Mouse (Mus musculus): ENCODE measurements around the gene H60c.
"Not testable (repeated sequence)": the region's sequence is repeated elsewhere in the genome, so short reads cannot be mapped to it uniquely, and the experiment has no call there.

Gene H60c

GRCm38 (mm10) chr10:3267671-3268070 lies at the start of gene H60c:
Gene H60c, minus strand, starts transcription at chr10:3267771.
- no peak for DNase-seq (ENCODE audit: low read depth in 2 of 2, low spot score in 2 of 2)

GRCm38 (mm10) chr10:3308821-3309206 lies 41.2 kb upstream of the H60c start:
- DNase-seq (ENCODE audit: low read depth in 2 of 2, low spot score in 2 of 2): no peak

GRCm38 (mm10) chr10:3308180-3308820 lies 40.7 kb upstream of the H60c start:
- no peak for DNase-seq (ENCODE audit: low read depth in 2 of 2, low spot score in 2 of 2)

- DNase-seq (ENCODE audit: low read depth in 2 of 2, low spot score in 2 of 2): no peak
These were observed 40.2 kb upstream of the H60c start for GRCm38 (mm10) chr10:3307752-3308151.

GRCm38 (mm10) chr10:3293969-3294368 lies 26.4 kb upstream of the H60c start:
- no peak for DNase-seq (ENCODE audit: low read depth in 2 of 2, low spot score in 2 of 2)

GRCm38 (mm10) chr10:3281047-3281446 lies 13.5 kb upstream of the H60c start:
- DNase-seq (ENCODE audit: low read depth in 2 of 2, low spot score in 2 of 2): no peak

GRCm38 (mm10) chr10:3274065-3274464 lies 6.5 kb upstream of the H60c start:
- DNase-seq (ENCODE audit: low read depth in 2 of 2, low spot score in 2 of 2): no peak

GRCm38 (mm10) chr10:3271036-3271435 lies 3.5 kb upstream of the H60c start:
- DNase-seq (ENCODE audit: low read depth in 2 of 2, low spot score in 2 of 2): no peak

- DNase-seq (ENCODE audit: low read depth in 2 of 2, low spot score in 2 of 2): no peak
These were observed 842 bp downstream of the H60c start for GRCm38 (mm10) chr10:3266729-3267128.

GRCm38 (mm10) chr10:3262784-3263183 lies 4.8 kb downstream of the H60c start:
- DNase-seq (ENCODE audit: low read depth in 2 of 2, low spot score in 2 of 2): no peak

- DNase-seq (ENCODE audit: low read depth in 2 of 2, low spot score in 2 of 2): no peak
These were observed 10.2 kb downstream of the H60c start for GRCm38 (mm10) chr10:3257391-3257790.

GRCm38 (mm10) chr10:3238436-3238835 lies 29.1 kb downstream of the H60c start:
- DNase-seq (ENCODE audit: low read depth in 2 of 2, low spot score in 2 of 2): not testable (repeated sequence)

- no peak for DNase-seq (ENCODE audit: low read depth in 2 of 2, low spot score in 2 of 2)
These were observed 30.8 kb downstream of the H60c start for GRCm38 (mm10) chr10:3236638-3237270.

- no peak for DNase-seq (ENCODE audit: low read depth in 2 of 2, low spot score in 2 of 2)
These were observed 39.0 kb downstream of the H60c start for GRCm38 (mm10) chr10:3228447-3229195.
